Mouse (Mus musculus) layer of hippocampus, postnatal 14 days (tissue): Measurements from ENCODE around the gene Rnf144b. TPM values are rescaled to one million over a fixed set of nuclear protein-coding genes. Genes with fewer than 3 reads are reported as not detected.

Experiments used
- DNase-seq, 2 experiments: peaks; one replicate each; pipeline ENCODE4 v3.0.0; 2021 to 2022; ENCODE audit warnings: low spot score in 2 of 2, mixed read lengths in 1 of 2
- long read RNA-seq, 2 experiments: library from polyadenylated mRNA; stranded (forward); transcript quantifications; one replicate each; pipeline ENCODE4 v2.0.0; 2021
- total RNA-seq, 2 experiments: library from RNA; stranded (reverse); gene quantifications; 2 replicates each; pipeline ENCODE4 v1.2.3; 2021

Rnf144b gene
- total RNA-seq: 10 to 100 TPM; 10.5 to 12.7 TPM
- long read RNA-seq, experiment 1, full-length matches to known transcripts: 2 of 4 reads
- long read RNA-seq, experiment 1, partial matches to known transcripts: 0 of 4 reads
- long read RNA-seq, experiment 1, other reads (novel, unspliced or antisense): 2 of 4 reads
- long read RNA-seq, experiment 2, partial matches to known transcripts: 2 of 3 reads
- long read RNA-seq, experiment 2, other reads (novel, unspliced or antisense): 0 of 3 reads

GRCm38 (mm10) chr13:47122537-47123430, at the start of gene Rnf144b:
TSS of gene Rnf144b (plus strand) at chr13:47122656.
- DNase-seq: no peak

- DNase-seq: no peak
These were observed 46.3 kb upstream of the Rnf144b start for GRCm38 (mm10) chr13:47076156-47076555.

GRCm38 (mm10) chr13:47077367-47077766, 45.1 kb upstream of the Rnf144b start:
- no peak for DNase-seq

GRCm38 (mm10) chr13:47078799-47079198, 43.7 kb upstream of the Rnf144b start:
- DNase-seq: no peak

GRCm38 (mm10) chr13:47080905-47081505, 41.5 kb upstream of the Rnf144b start:
- no peak for DNase-seq

- DNase-seq: no peak
These were observed 34.0 kb upstream of the Rnf144b start for GRCm38 (mm10) chr13:47088433-47088832.

- no peak for DNase-seq
These were observed 33.2 kb upstream of the Rnf144b start for GRCm38 (mm10) chr13:47089271-47089670.

- DNase-seq: no peak
These were observed 28.7 kb upstream of the Rnf144b start for GRCm38 (mm10) chr13:47093791-47094190.

- no peak for DNase-seq
These were observed 25.9 kb upstream of the Rnf144b start for GRCm38 (mm10) chr13:47096591-47096990.

GRCm38 (mm10) chr13:47099265-47099664, 23.2 kb upstream of the Rnf144b start:
- no peak for DNase-seq

GRCm38 (mm10) chr13:47100587-47100986, 21.9 kb upstream of the Rnf144b start:
- DNase-seq: no peak

GRCm38 (mm10) chr13:47104146-47104545, 18.3 kb upstream of the Rnf144b start:
- no peak for DNase-seq

- DNase-seq: peak; percentile 14 to 16
These were observed 17.5 kb upstream of the Rnf144b start for GRCm38 (mm10) chr13:47104856-47105541.

- peak; percentile 84 to 85 for DNase-seq
These were observed 16.5 kb upstream of the Rnf144b start, which contains the start of gene Dek for GRCm38 (mm10) chr13:47105711-47106579. TSS of gene Dek (minus strand) at chr13:47106201.

- DNase-seq: no peak
These were observed 15.9 kb upstream of the Rnf144b start for GRCm38 (mm10) chr13:47106580-47106888.

- no peak for DNase-seq
These were observed 13.2 kb upstream of the Rnf144b start for GRCm38 (mm10) chr13:47109239-47109638.

GRCm38 (mm10) chr13:47111185-47111584, 11.3 kb upstream of the Rnf144b start:
- no peak for DNase-seq

- DNase-seq: no peak
These were observed 10.4 kb upstream of the Rnf144b start for GRCm38 (mm10) chr13:47112056-47112455.

GRCm38 (mm10) chr13:47112924-47113323, 9.5 kb upstream of the Rnf144b start:
- DNase-seq: no peak

- no peak for DNase-seq
These were observed 6.5 kb upstream of the Rnf144b start for GRCm38 (mm10) chr13:47116000-47116399.
